Mouse (Mus musculus) left cerebral cortex, adult 8-10 months (tissue): ENCODE data around the gene Dock4. TPM values are rescaled to one million over a fixed set of nuclear protein-coding genes. Genes with fewer than 3 reads are reported as not detected.
A peak's percentile ranks its signal among the peaks of the same experiment; 100 is the strongest.

ENCODE experiments used
- DNase-seq, 2 experiments: peaks; one replicate each; pipeline ENCODE4 v3.0.0; 2022; ENCODE audit warnings: low spot score in 2 of 2
- total RNA-seq, 4 experiments: library from RNA; stranded (reverse); gene quantifications; 2 replicates each; pipeline ENCODE4 v1.2.4; 2022

Gene Dock4
- total RNA-seq, result 10 to 100 TPM; 81.2 to 91.5 (median 85.3) TPM

GRCm38 (mm10) chr12:40445648-40446449 is at the start of gene Dock4, which contains the start of gene Zfp277:
Dock4 (plus strand) TSS chr12:40445952.
Zfp277 (minus strand) TSS chr12:40445902.
- DNase-seq, result peak; percentile 95 to 100

- no peak for DNase-seq
These were observed 46.8 kb upstream of the Dock4 start for GRCm38 (mm10) chr12:40398916-40399315.

GRCm38 (mm10) chr12:40399386-40399785 is 46.4 kb upstream of the Dock4 start:
- no peak for DNase-seq

- DNase-seq, result no peak
These were observed 45.9 kb upstream of the Dock4 start for GRCm38 (mm10) chr12:40399812-40400211.

GRCm38 (mm10) chr12:40414682-40415311 is 31.0 kb upstream of the Dock4 start:
- peak in 1 of 2 experiments; percentile 35 for DNase-seq

GRCm38 (mm10) chr12:40415312-40415925 is 30.3 kb upstream of the Dock4 start:
- DNase-seq, result no peak

GRCm38 (mm10) chr12:40417257-40417656 is 28.5 kb upstream of the Dock4 start:
- DNase-seq, result no peak

GRCm38 (mm10) chr12:40424991-40425390 is 20.8 kb upstream of the Dock4 start:
- no peak for DNase-seq

GRCm38 (mm10) chr12:40427606-40428005 is 18.1 kb upstream of the Dock4 start:
- DNase-seq, result no peak

- no peak for DNase-seq
These were observed 15.8 kb upstream of the Dock4 start for GRCm38 (mm10) chr12:40429976-40430375.

- DNase-seq, result no peak
These were observed 14.7 kb upstream of the Dock4 start for GRCm38 (mm10) chr12:40431075-40431474.

- DNase-seq, result no peak
These were observed 11.7 kb upstream of the Dock4 start for GRCm38 (mm10) chr12:40434101-40434500.

- no peak for DNase-seq
These were observed 7.7 kb upstream of the Dock4 start for GRCm38 (mm10) chr12:40438049-40438448.

- no peak for DNase-seq
These were observed 546 bp upstream of the Dock4 start for GRCm38 (mm10) chr12:40445206-40445605.

GRCm38 (mm10) chr12:40446450-40447381 is 964 bp downstream of the Dock4 start:
- no peak for DNase-seq

- no peak for DNase-seq
These were observed 2.0 kb downstream of the Dock4 start for GRCm38 (mm10) chr12:40447561-40448355.

GRCm38 (mm10) chr12:40449119-40449795 is 3.5 kb downstream of the Dock4 start:
- no peak for DNase-seq

GRCm38 (mm10) chr12:40456517-40456916 is 10.8 kb downstream of the Dock4 start:
- no peak for DNase-seq

- DNase-seq, result no peak
These were observed 13.2 kb downstream of the Dock4 start for GRCm38 (mm10) chr12:40458977-40459376.
